Mouse (Mus musculus): ENCODE results near the gene Amigo3. TPM values are rescaled to one million over a fixed set of nuclear protein-coding genes. Genes with fewer than 3 reads are reported as not detected.
"Not testable (repeated sequence)": the region's sequence is repeated elsewhere in the genome, so short reads cannot be mapped to it uniquely, and the experiment has no call there.

Amigo3 gene
- 2.2 and 2.5 TPM in 2 replicates for polyA plus RNA-seq (2016; fragmentation: Nextera tagmentation; extraction: Ambion mirVana)

- Histone ChIP-seq H3K9me3 (replicated peaks) (no peaks in the 10 kb centered on the region), H3K4me1 (peaks cover 50% of the 10 kb centered on the region), H3K27ac (peak within 1 kb of the TSS; percentile 63), H3K9ac (peak within 1 kb of the TSS; percentile 36), H3K4me3 (peak within 1 kb of the TSS; percentile 4; the same call in 1 of the 2 replicates), H3K27me3 (replicated peaks) (no peaks in the 10 kb centered on the region), H3K36me3 (peaks cover 77% of the 10 kb centered on the region), H3K4me2 (peak within 1 kb of the TSS; percentile 44)
- peak; percentile 46 for ATAC-seq
- 54% methylated on average over 20 of the region's 20 CpGs for WGBS (ENCODE audit: insufficient replicate concordance)
These were observed at the start of gene Amigo3 for GRCm38 (mm10) chr9:108052885-108053664. TSS of gene Amigo3 (plus strand) at chr9:108053159.

GRCm38 (mm10) chr9:108003531-108003890 is 49.4 kb upstream of the Amigo3 start:
- Histone ChIP-seq H3K36me3 (peaks cover 9% of the 10 kb centered on the region), H3K9me3 (replicated peaks) (no peaks in the 10 kb centered on the region), H3K27ac (peak overlapping the region; percentile 95), H3K27me3 (replicated peaks) (no peaks in the 10 kb centered on the region), H3K4me3 (peak overlapping the region; percentile 90), H3K4me2 (peak overlapping the region; percentile 79), H3K9ac (peak overlapping the region; percentile 98), H3K4me1 (peaks cover 58% of the 10 kb centered on the region)
- no peak for ATAC-seq
- WGBS (ENCODE audit: insufficient replicate concordance), result 24% methylated on average over 8 of the region's 8 CpGs

- Histone ChIP-seq H3K4me1 (peaks cover 68% of the 10 kb centered on the region), H3K9me3 (replicated peaks) (no peaks in the 10 kb centered on the region), H3K36me3 (peaks cover 33% of the 10 kb centered on the region), H3K9ac (no peak overlapping the region), H3K27me3 (replicated peaks) (no peaks in the 10 kb centered on the region), H3K4me3 (no peak overlapping the region), H3K27ac (no peak overlapping the region), H3K4me2 (no peak overlapping the region)
- no peak for ATAC-seq
- WGBS (ENCODE audit: insufficient replicate concordance), result 84% methylated on average over 5 of the region's 5 CpGs
These were observed 44.9 kb upstream of the Amigo3 start for GRCm38 (mm10) chr9:108008041-108008440.

DNA sequence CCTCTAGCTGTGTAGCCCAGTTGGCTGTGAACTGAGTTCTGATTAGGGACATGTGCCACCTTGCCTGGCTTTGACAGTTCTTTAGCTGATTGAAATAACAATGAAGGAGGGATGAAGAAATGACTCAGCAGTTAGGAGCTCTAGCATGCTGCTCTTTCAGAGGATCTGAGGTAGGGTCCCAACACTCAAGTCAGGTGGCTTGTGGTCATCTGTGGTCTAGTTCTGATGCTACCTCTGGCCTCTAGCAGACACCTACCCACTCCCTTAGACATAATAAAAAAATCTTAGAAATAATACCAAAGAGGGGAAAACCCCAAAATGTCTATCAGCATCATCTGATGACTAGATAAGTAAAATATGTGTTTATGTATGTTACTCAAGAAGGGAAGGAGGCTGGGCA is 42.6 kb upstream of the Amigo3 start:
- no peak overlapping the region for H3K4me2 ChIP-seq
- H3K27me3 ChIP-seq (replicated peaks), result no peaks in the 10 kb centered on the region
- no peaks in the 10 kb centered on the region for H3K9me3 ChIP-seq (replicated peaks)
- peaks cover 48% of the 10 kb centered on the region for H3K4me1 ChIP-seq
- no peak for ATAC-seq
- H3K9ac ChIP-seq, result no peak overlapping the region
- peaks cover 47% of the 10 kb centered on the region for H3K36me3 ChIP-seq
- H3K27ac ChIP-seq, result 0 out of 2 replicates have a peak overlapping the region, but pooled peaks have one; percentile 18
- no peak overlapping the region for H3K4me3 ChIP-seq

- peaks cover 23% of the 10 kb centered on the region for H3K4me1 ChIP-seq
These were observed 39.4 kb upstream of the Amigo3 start for GRCm38 (mm10) chr9:108013577-108013976.

DNA sequence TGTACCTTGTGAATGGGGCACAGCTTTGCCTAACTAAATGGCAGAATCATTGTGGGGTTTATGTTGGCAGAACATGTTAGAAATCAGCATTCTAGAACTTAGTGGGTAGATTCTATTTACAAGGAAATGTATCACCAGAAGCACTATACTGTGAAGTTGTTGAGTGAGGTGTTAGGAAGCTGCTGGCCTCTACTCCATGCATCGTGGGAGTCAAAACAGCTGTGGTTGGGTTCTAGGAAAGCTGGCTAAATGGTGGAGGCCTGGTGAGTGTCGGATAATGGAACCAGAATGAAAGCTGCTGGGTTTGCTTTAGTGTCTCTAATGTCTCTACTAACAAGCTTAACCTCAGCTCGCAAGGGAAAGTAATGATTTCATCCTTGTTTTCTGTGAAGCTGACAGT is 35.8 kb upstream of the Amigo3 start:
- Histone ChIP-seq H3K9me3 (replicated peaks) (no peaks in the 10 kb centered on the region), H3K4me2 (no peak overlapping the region), H3K27me3 (replicated peaks) (no peaks in the 10 kb centered on the region), H3K4me1 (peaks cover 14% of the 10 kb centered on the region; the same call in 1 of the 2 replicates), H3K9ac (no peak overlapping the region), H3K27ac (no peak overlapping the region), H3K4me3 (no peak overlapping the region), H3K36me3 (peaks cover 49% of the 10 kb centered on the region)
- WGBS (ENCODE audit: insufficient replicate concordance), result 80% methylated on average over 3 of the region's 3 CpGs
- ATAC-seq, result no peak

More at GRCm38 (mm10) chr9:108013577-108013976, 39.4 kb upstream of the Amigo3 start:
- 77% methylated on average over 2 of the region's 2 CpGs for WGBS (ENCODE audit: insufficient replicate concordance)
- not testable (repeated sequence) for ATAC-seq; H3K4me2 ChIP-seq; H3K9ac ChIP-seq; H3K4me3 ChIP-seq; H3K27ac ChIP-seq; H3K9me3 ChIP-seq (replicated peaks); H3K27me3 ChIP-seq (replicated peaks)
- H3K36me3 ChIP-seq, result peaks cover 62% of the 10 kb centered on the region

DNA sequence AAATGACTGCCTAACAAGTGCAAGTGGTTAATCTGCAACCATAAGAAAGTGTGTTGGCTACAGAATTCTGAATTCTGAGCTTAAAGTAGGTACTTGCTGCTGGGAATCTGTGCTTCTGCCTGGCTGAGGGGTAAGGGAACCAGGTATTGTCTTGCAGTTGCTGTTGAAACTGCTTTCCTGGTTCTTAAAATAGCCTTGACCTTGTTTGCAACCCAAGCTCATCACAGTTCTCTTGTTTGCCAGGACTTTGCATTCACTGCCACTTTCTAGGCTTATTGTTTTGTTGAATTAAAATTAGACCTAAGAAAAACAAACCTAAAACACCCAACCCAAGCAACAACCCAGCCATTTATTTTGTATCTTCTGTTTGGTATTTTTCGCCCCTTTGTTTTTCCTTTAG is 32.2 kb upstream of the Amigo3 start:
- Histone ChIP-seq H3K4me1 (peaks cover 11% of the 10 kb centered on the region; the same call in 1 of the 2 replicates), H3K4me3 (no peak overlapping the region), H3K27ac (no peak overlapping the region), H3K9me3 (replicated peaks) (no peaks in the 10 kb centered on the region), H3K27me3 (replicated peaks) (no peaks in the 10 kb centered on the region), H3K9ac (no peak overlapping the region), H3K4me2 (no peak overlapping the region), H3K36me3 (peaks cover 42% of the 10 kb centered on the region)
- 87% methylated on average over 1 of the region's 1 CpGs for WGBS (ENCODE audit: insufficient replicate concordance)
- no peak for ATAC-seq

DNA sequence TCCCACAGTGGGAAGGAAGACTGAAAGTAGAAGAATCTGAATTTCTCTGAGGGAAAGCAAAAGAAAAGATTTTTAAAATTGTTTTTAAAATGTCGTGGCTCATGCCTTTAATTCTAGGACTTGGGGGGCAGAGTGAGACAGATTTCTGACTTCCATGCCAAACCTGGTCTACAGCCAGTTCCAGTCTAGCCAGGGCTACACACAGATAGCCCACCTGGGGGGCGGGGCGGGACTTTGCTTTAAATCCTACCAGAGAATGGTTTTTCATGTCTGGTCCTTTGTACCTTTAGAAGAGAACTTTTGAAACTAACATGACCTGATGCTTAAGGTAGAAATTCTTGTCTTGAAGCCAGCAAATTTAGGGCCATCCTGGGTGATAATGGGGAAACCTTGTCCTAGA is 29.7 kb upstream of the Amigo3 start:
- Histone ChIP-seq H3K27me3 (replicated peaks) (no peaks in the 10 kb centered on the region), H3K4me3 (no peak overlapping the region), H3K27ac (no peak overlapping the region), H3K9me3 (replicated peaks) (no peaks in the 10 kb centered on the region), H3K4me1 (peaks cover 11% of the 10 kb centered on the region; the same call in 1 of the 2 replicates), H3K36me3 (peaks cover 53% of the 10 kb centered on the region), H3K9ac (no peak overlapping the region), H3K4me2 (no peak overlapping the region)
- 78% methylated on average over 3 of the region's 3 CpGs for WGBS (ENCODE audit: insufficient replicate concordance)
- ATAC-seq, result no peak

GRCm38 (mm10) chr9:108026584-108026983 is 26.4 kb upstream of the Amigo3 start:
- no peak overlapping the region for H3K4me3 ChIP-seq
- H3K4me2 ChIP-seq, result no peak overlapping the region
- H3K27ac ChIP-seq, result no peak overlapping the region
- H3K27me3 ChIP-seq (replicated peaks), result no peaks in the 10 kb centered on the region
- H3K36me3 ChIP-seq, result peaks cover 79% of the 10 kb centered on the region
- WGBS (ENCODE audit: insufficient replicate concordance), result 88% methylated on average over 3 of the region's 3 CpGs
- H3K9me3 ChIP-seq (replicated peaks), result no peaks in the 10 kb centered on the region
- H3K9ac ChIP-seq, result no peak overlapping the region
- ATAC-seq, result no peak
- H3K4me1 ChIP-seq, result peaks cover 2% of the 10 kb centered on the region; the same call in 1 of the 2 replicates

- WGBS (ENCODE audit: insufficient replicate concordance), result 91% methylated on average over 3 of the region's 3 CpGs
- peaks cover 91% of the 10 kb centered on the region for H3K36me3 ChIP-seq
These were observed 25.1 kb upstream of the Amigo3 start for GRCm38 (mm10) chr9:108027867-108028266.

DNA sequence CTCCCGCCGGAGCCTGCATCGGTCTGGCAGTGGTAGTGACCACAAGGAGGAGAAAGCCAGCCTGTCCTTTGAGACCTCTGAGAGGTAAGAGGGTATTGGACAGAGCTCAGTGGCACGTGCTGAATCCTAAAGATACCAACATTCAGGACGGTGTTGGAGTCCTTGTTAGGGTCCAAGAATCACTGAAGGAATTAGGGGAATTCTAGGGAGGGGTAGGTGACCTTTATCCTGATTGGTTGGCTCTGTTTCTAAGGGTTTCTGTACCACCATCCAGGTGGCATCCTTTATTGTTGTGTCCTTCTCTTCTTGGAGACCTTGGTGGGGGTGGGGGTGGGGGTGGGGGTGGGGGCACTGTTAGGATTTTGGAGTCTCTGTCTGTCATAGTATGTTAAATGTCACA is 20.8 kb upstream of the Amigo3 start:
- Histone ChIP-seq H3K9me3 (replicated peaks) (no peaks in the 10 kb centered on the region), H3K4me2 (no peak overlapping the region), H3K9ac (no peak overlapping the region), H3K4me3 (no peak overlapping the region), H3K4me1 (peaks cover 16% of the 10 kb centered on the region), H3K27ac (no peak overlapping the region), H3K36me3 (peaks cover 87% of the 10 kb centered on the region), H3K27me3 (replicated peaks) (no peaks in the 10 kb centered on the region)
- ATAC-seq, result no peak
- WGBS (ENCODE audit: insufficient replicate concordance), result 95% methylated on average over 5 of the region's 5 CpGs

More at GRCm38 (mm10) chr9:108027867-108028266, 25.1 kb upstream of the Amigo3 start:
- Histone ChIP-seq H3K9ac (no peak overlapping the region), H3K4me1 (no peaks in the 10 kb centered on the region), H3K4me2 (no peak overlapping the region), H3K9me3 (replicated peaks) (no peaks in the 10 kb centered on the region), H3K27ac (no peak overlapping the region), H3K4me3 (no peak overlapping the region), H3K27me3 (replicated peaks) (no peaks in the 10 kb centered on the region)
- ATAC-seq, result no peak

- Histone ChIP-seq H3K27ac (no peak overlapping the region), H3K4me2 (no peak overlapping the region), H3K27me3 (replicated peaks) (no peaks in the 10 kb centered on the region), H3K36me3 (peaks cover 88% of the 10 kb centered on the region), H3K9ac (no peak overlapping the region), H3K4me3 (no peak overlapping the region), H3K9me3 (replicated peaks) (no peaks in the 10 kb centered on the region), H3K4me1 (peaks cover 16% of the 10 kb centered on the region)
- WGBS (ENCODE audit: insufficient replicate concordance), result 89% methylated on average over 2 of the region's 2 CpGs
- ATAC-seq, result peak; percentile 35; the same call in 1 of the 2 replicates
These were observed 17.4 kb upstream of the Amigo3 start for GRCm38 (mm10) chr9:108035331-108036156.

Measured in liver, embryonic 12.5 days (tissue).